Mouse (Mus musculus): ENCODE results near the gene Chrm1. TPM values are rescaled to one million over a fixed set of nuclear protein-coding genes. Genes with fewer than 3 reads are reported as not detected.
A peak's percentile ranks its signal among the peaks of the same experiment; 100 is the strongest.

Chrm1 gene
- 0.78 and 0.98 TPM in 2 replicates for polyA plus RNA-seq (2015; fragmentation: Nextera tagmentation; extraction: Ambion mirVana)

DNA sequence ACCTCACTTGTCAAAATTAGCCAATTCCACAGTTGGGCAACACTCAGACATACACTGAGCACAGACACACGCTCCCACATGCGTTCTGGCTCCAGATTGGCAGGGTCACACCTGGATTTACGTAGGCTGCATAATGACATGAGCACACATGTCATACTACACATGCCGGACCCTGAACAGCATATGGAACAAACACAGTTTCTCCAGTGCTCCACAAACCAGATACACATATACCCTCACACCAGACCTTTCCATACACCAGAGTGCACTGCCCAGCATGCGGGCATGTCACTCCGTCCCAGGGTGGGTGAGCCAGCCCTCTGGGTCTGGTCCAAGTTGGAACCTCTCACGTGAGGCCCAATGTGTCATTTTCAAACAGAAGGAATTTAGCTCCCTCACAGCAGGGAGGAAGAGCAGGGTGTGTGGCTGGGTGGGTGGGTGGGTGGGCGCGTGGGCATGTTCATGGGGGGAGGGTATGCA, at the start of gene Chrm1:
Chrm1 (plus strand) TSS at position 430 of the 480 bp plus-strand sequence.
- no peak for TF ChIP-seq CTCF (IDR thresholded peaks at IDR 0.05; ENCODE audit: low read depth)
- Histone ChIP-seq H3K36me3 (ENCODE audit: control insufficient read depth, insufficient read depth) (no peaks in the 10 kb centered on the region), H3K4me3 (ENCODE audit: low read depth, low read length) (no peak within 1 kb of the TSS), H3K9ac (ENCODE audit: low read depth, low read length) (no peak within 1 kb of the TSS), H3K4me2 (replicated peaks; ENCODE audit: low read depth) (peak within 1 kb of the TSS; percentile 78; the same call in 1 of the 2 replicates), H3K9me3 (ENCODE audit: control insufficient read depth) (no peaks in the 10 kb centered on the region), H3K27me3 (replicated peaks; ENCODE audit: control insufficient read depth, insufficient read depth, low read length) (0 out of 2 replicates have a peak, but pooled peaks cover 3% of the 10 kb centered on the region), H3K27ac (ENCODE audit: low read depth, low read length) (no peak within 1 kb of the TSS; the same call in 1 of the 2 replicates), H3K4me1 (replicated peaks; ENCODE audit: control insufficient read depth, insufficient read depth, low read length) (0 out of 2 replicates have a peak, but pooled peaks cover 3% of the 10 kb centered on the region)
- ATAC-seq, result no peak
- WGBS, result 76% methylated on average over 9 of the region's 9 CpGs

GRCm38 (mm10) chr19:8614343-8614742, 49.2 kb upstream of the Chrm1 start:
- Histone ChIP-seq H3K9me3 (ENCODE audit: control insufficient read depth) (no peaks in the 10 kb centered on the region), H3K36me3 (ENCODE audit: control insufficient read depth, insufficient read depth) (no peaks in the 10 kb centered on the region), H3K9ac (ENCODE audit: low read depth, low read length) (no peak overlapping the region), H3K4me1 (replicated peaks; ENCODE audit: control insufficient read depth, insufficient read depth, low read length) (no peaks in the 10 kb centered on the region), H3K4me3 (ENCODE audit: low read depth, low read length) (no peak overlapping the region), H3K27me3 (replicated peaks; ENCODE audit: control insufficient read depth, insufficient read depth, low read length) (no peaks in the 10 kb centered on the region), H3K27ac (ENCODE audit: low read depth, low read length) (no peak overlapping the region), H3K4me2 (replicated peaks; ENCODE audit: low read depth) (no peak overlapping the region)
- ATAC-seq, result no peak
- WGBS, result 37% methylated on average over 2 of the region's 2 CpGs
- TF ChIP-seq CTCF (IDR thresholded peaks at IDR 0.05; ENCODE audit: low read depth), result no peak

GRCm38 (mm10) chr19:8616314-8616713, 47.3 kb upstream of the Chrm1 start:
- no peaks in the 10 kb centered on the region for H3K36me3 ChIP-seq (ENCODE audit: control insufficient read depth, insufficient read depth)
- no peaks in the 10 kb centered on the region for H3K9me3 ChIP-seq (ENCODE audit: control insufficient read depth)
- H3K4me1 ChIP-seq (replicated peaks; ENCODE audit: control insufficient read depth, insufficient read depth, low read length), result no peaks in the 10 kb centered on the region
- H3K27me3 ChIP-seq (replicated peaks; ENCODE audit: control insufficient read depth, insufficient read depth, low read length), result no peaks in the 10 kb centered on the region
- 36% methylated on average over 4 of the region's 4 CpGs for WGBS
- H3K27ac ChIP-seq (ENCODE audit: low read depth, low read length), result no peak overlapping the region
- no peak overlapping the region for H3K9ac ChIP-seq (ENCODE audit: low read depth, low read length)
- no peak overlapping the region for H3K4me3 ChIP-seq (ENCODE audit: low read depth, low read length)
- TF ChIP-seq CTCF (IDR thresholded peaks at IDR 0.05; ENCODE audit: low read depth), result no peak
- no peak overlapping the region for H3K4me2 ChIP-seq (replicated peaks; ENCODE audit: low read depth)
- ATAC-seq, result no peak

- no peak within 1 kb of the TSS for H3K4me3 ChIP-seq (ENCODE audit: low read depth, low read length)
- no peaks in the 10 kb centered on the region for H3K27me3 ChIP-seq (replicated peaks; ENCODE audit: control insufficient read depth, insufficient read depth, low read length)
- H3K27ac ChIP-seq (ENCODE audit: low read depth, low read length), result no peak within 1 kb of the TSS
- H3K4me2 ChIP-seq (replicated peaks; ENCODE audit: low read depth), result no peak within 1 kb of the TSS
- no peaks in the 10 kb centered on the region for H3K4me1 ChIP-seq (replicated peaks; ENCODE audit: control insufficient read depth, insufficient read depth, low read length)
- no peak within 1 kb of the TSS for H3K9ac ChIP-seq (ENCODE audit: low read depth, low read length)
- no peaks in the 10 kb centered on the region for H3K9me3 ChIP-seq (ENCODE audit: control insufficient read depth)
- 48% methylated on average over 7 of the region's 7 CpGs for WGBS
- no peaks in the 10 kb centered on the region for H3K36me3 ChIP-seq (ENCODE audit: control insufficient read depth, insufficient read depth)
- ATAC-seq, result no peak
- TF ChIP-seq CTCF (IDR thresholded peaks at IDR 0.05; ENCODE audit: low read depth), result no peak
Observed at GRCm38 (mm10) chr19:8617904-8618303, 45.7 kb upstream of the Chrm1 start, which contains the start of gene Slc22a6. Gene Slc22a6 (plus strand): TSS chr19:8618039.

DNA sequence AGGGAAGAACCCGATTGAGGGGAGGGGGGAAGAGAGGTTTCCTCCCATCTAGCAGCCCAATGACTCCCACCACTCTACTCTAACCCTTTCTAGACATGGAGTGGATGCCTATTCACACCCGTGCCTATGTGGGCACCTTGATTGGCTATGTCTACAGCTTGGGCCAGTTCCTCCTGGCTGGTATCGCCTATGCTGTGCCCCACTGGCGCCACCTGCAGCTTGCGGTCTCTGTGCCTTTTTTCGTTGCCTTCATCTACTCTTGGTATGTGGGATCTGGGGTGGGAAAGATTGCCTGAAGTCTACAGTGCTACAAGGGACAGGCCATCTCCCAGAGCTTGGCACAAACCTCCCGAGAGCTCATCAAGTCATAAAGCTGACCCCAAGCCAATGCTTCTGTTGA, 42.5 kb upstream of the Chrm1 start:
- H3K27me3 ChIP-seq (replicated peaks; ENCODE audit: control insufficient read depth, insufficient read depth, low read length), result no peaks in the 10 kb centered on the region
- no peak for ATAC-seq
- no peak overlapping the region for H3K4me3 ChIP-seq (ENCODE audit: low read depth, low read length)
- no peaks in the 10 kb centered on the region for H3K4me1 ChIP-seq (replicated peaks; ENCODE audit: control insufficient read depth, insufficient read depth, low read length)
- no peak overlapping the region for H3K4me2 ChIP-seq (replicated peaks; ENCODE audit: low read depth)
- 87% methylated on average over 7 of the region's 7 CpGs for WGBS
- no peak overlapping the region for H3K27ac ChIP-seq (ENCODE audit: low read depth, low read length)
- TF ChIP-seq CTCF (IDR thresholded peaks at IDR 0.05; ENCODE audit: low read depth), result peak; percentile 23; the same call in 1 of the 2 replicates
- H3K9me3 ChIP-seq (ENCODE audit: control insufficient read depth), result no peaks in the 10 kb centered on the region
- H3K36me3 ChIP-seq (ENCODE audit: control insufficient read depth, insufficient read depth), result no peaks in the 10 kb centered on the region
- no peak overlapping the region for H3K9ac ChIP-seq (ENCODE audit: low read depth, low read length)

DNA sequence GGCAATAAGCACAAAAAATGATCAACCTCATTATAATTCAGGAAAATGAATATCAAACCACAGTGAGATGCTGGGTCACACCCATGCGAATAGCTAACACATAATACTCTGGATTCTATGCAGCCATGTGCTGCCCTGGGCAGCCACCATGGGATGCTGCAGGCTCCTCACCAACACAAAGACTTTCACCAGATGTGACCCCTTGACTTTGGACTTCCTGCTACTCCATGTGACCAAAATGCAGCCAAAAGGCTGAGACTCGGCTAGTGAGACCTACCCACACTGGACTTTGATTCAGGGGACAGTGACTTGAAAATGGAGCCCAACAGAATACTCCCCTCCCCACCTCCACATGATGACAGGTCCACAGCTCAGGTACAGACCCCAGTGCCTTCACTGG, 33.3 kb upstream of the Chrm1 start:
- Histone ChIP-seq H3K9ac (ENCODE audit: low read depth, low read length) (no peak overlapping the region), H3K27ac (ENCODE audit: low read depth, low read length) (no peak overlapping the region), H3K9me3 (ENCODE audit: control insufficient read depth) (no peaks in the 10 kb centered on the region), H3K4me2 (replicated peaks; ENCODE audit: low read depth) (no peak overlapping the region), H3K4me3 (ENCODE audit: low read depth, low read length) (no peak overlapping the region), H3K27me3 (replicated peaks; ENCODE audit: control insufficient read depth, insufficient read depth, low read length) (no peaks in the 10 kb centered on the region), H3K36me3 (ENCODE audit: control insufficient read depth, insufficient read depth) (no peaks in the 10 kb centered on the region), H3K4me1 (replicated peaks; ENCODE audit: control insufficient read depth, insufficient read depth, low read length) (no peaks in the 10 kb centered on the region)
- WGBS, result 55% methylated on average over 2 of the region's 2 CpGs
- ATAC-seq, result no peak
- TF ChIP-seq CTCF (IDR thresholded peaks at IDR 0.05; ENCODE audit: low read depth), result no peak

Measured in intestine, postnatal 0 days (tissue).